Mouse (Mus musculus) limb, embryonic 10.5 days (tissue): ENCODE data around the gene Zfp169. TPM values are rescaled to one million over a fixed set of nuclear protein-coding genes. Genes with fewer than 3 reads are reported as not detected.

Experiments
- DNase-seq: peaks from one replicate; pipeline ENCODE4 v3.0.0-alpha.2; 2017; ENCODE audit warnings: low spot score
- H3K27ac ChIP-seq: fragments of 300-500 bp; sonication (generic); 2 replicates; pipeline ENCODE4 v1.5.1; 2016; ENCODE audit warnings: mild to moderate bottlenecking
- H3K27me3 ChIP-seq: fragments of 300-500 bp; sonication (generic); 2 replicates; pipeline ENCODE4 v1.6.1; 2016; ENCODE audit warnings: low read depth, mild to moderate bottlenecking; ENCODE audit not compliant: poor library complexity, severe bottlenecking
- H3K36me3 ChIP-seq: fragments of 300-500 bp; sonication (generic); 2 replicates; pipeline ENCODE4 v1.6.1; 2016; ENCODE audit warnings: mild to moderate bottlenecking, moderate library complexity
- H3K4me1 ChIP-seq: fragments of 300-500 bp; sonication (generic); 2 replicates; pipeline ENCODE4 v1.6.1; 2016
- H3K4me3 ChIP-seq: fragments of 300-500 bp; sonication (generic); 2 replicates; pipeline ENCODE4 v1.5.1; 2016; ENCODE audit warnings: mild to moderate bottlenecking, moderate library complexity
- H3K9me3 ChIP-seq: fragments of 300-500 bp; sonication (generic); replicated peaks from 2 replicates; pipeline ENCODE4 v1.6.1; 2016; ENCODE audit warnings: mild to moderate bottlenecking
- WGBS: fragments of 180-500 bp; shearing (Covaris S2); methylation state at CpG from one replicate; pipeline ENCODE4 v1.1.7; 2016; 5-methylcytosine and 5-hydroxymethylcytosine counted together
- polyA plus RNA-seq: library from polyadenylated mRNA; unstranded; fragments of >200 nt; fragmentation: Nextera tagmentation; extraction: Ambion mirVana; gene quantifications from 2 replicates; pipeline ENCODE4 v1.2.1, GENCODE M21; 2016

Gene Zfp169
- 3.3 and 5.1 TPM in 2 replicates for polyA plus RNA-seq

GRCm38 (mm10) chr13:48513003-48513929 lies at the start of gene Zfp169, which contains the start of gene A830005F24Rik:
Zfp169 (minus strand) TSS chr13:48513451.
A830005F24Rik (plus strand) TSS chr13:48513570.
- 4% methylated on average over 34 of the region's 34 CpGs for WGBS
- no peaks in the 10 kb centered on the region for H3K27me3 ChIP-seq
- peaks cover 10% of the 10 kb centered on the region for H3K4me1 ChIP-seq
- peak; percentile 82 for DNase-seq
- H3K36me3 ChIP-seq: 0 out of 2 replicates have a peak, but pooled peaks cover 2% of the 10 kb centered on the region
- H3K9me3 ChIP-seq: no peaks in the 10 kb centered on the region
- peak within 1 kb of the TSS; percentile 87 for H3K4me3 ChIP-seq
- peak within 1 kb of the TSS; percentile 87 for H3K27ac ChIP-seq

- Histone ChIP-seq H3K4me1 (peaks cover 6% of the 10 kb centered on the region), H3K27me3 (no peaks in the 10 kb centered on the region), H3K27ac (no peak overlapping the region), H3K9me3 (no peaks in the 10 kb centered on the region), H3K4me3 (no peak overlapping the region), H3K36me3 (no peaks in the 10 kb centered on the region)
- DNase-seq: no peak
- WGBS: 88% methylated on average over 5 of the region's 5 CpGs
These were observed 49.1 kb upstream of the Zfp169 start for GRCm38 (mm10) chr13:48562336-48562735.

GRCm38 (mm10) chr13:48561481-48561880 lies 48.2 kb upstream of the Zfp169 start:
- WGBS: 84% methylated on average over 2 of the region's 2 CpGs

GRCm38 (mm10) chr13:48555976-48556375 lies 42.7 kb upstream of the Zfp169 start:
- Histone ChIP-seq H3K9me3 (no peaks in the 10 kb centered on the region), H3K4me1 (peaks cover 8% of the 10 kb centered on the region), H3K36me3 (no peaks in the 10 kb centered on the region), H3K27ac (no peak overlapping the region), H3K27me3 (no peaks in the 10 kb centered on the region), H3K4me3 (no peak overlapping the region)
- no peak for DNase-seq
- WGBS: 95% methylated on average over 1 of the region's 1 CpGs

More at GRCm38 (mm10) chr13:48561481-48561880, 48.2 kb upstream of the Zfp169 start:
- Histone ChIP-seq H3K4me1 (peaks cover 6% of the 10 kb centered on the region), H3K4me3 (no peak overlapping the region), H3K27me3 (no peaks in the 10 kb centered on the region), H3K9me3 (no peaks in the 10 kb centered on the region), H3K36me3 (no peaks in the 10 kb centered on the region), H3K27ac (no peak overlapping the region)
- DNase-seq: no peak

- Histone ChIP-seq H3K27me3 (no peaks in the 10 kb centered on the region), H3K4me1 (peaks cover 8% of the 10 kb centered on the region), H3K27ac (no peak overlapping the region), H3K4me3 (no peak overlapping the region), H3K9me3 (no peaks in the 10 kb centered on the region), H3K36me3 (no peaks in the 10 kb centered on the region)
- no peak for DNase-seq
- WGBS: 79% methylated on average over 1 of the region's 1 CpGs
These were observed 41.3 kb upstream of the Zfp169 start for GRCm38 (mm10) chr13:48554552-48554951.

GRCm38 (mm10) chr13:48553511-48553910 lies 40.3 kb upstream of the Zfp169 start:
- Histone ChIP-seq H3K4me1 (peaks cover 8% of the 10 kb centered on the region), H3K4me3 (no peak overlapping the region), H3K9me3 (no peaks in the 10 kb centered on the region), H3K27ac (no peak overlapping the region), H3K36me3 (no peaks in the 10 kb centered on the region), H3K27me3 (no peaks in the 10 kb centered on the region)
- WGBS: 89% methylated on average over 5 of the region's 5 CpGs
- no peak for DNase-seq

GRCm38 (mm10) chr13:48552181-48553090 lies 39.2 kb upstream of the Zfp169 start:
- Histone ChIP-seq H3K4me1 (peaks cover 8% of the 10 kb centered on the region), H3K36me3 (no peaks in the 10 kb centered on the region), H3K27me3 (no peaks in the 10 kb centered on the region), H3K9me3 (no peaks in the 10 kb centered on the region), H3K27ac (no peak overlapping the region; the same call in 1 of the 2 replicates), H3K4me3 (no peak overlapping the region)
- DNase-seq: no peak
- WGBS: 86% methylated on average over 21 of the region's 21 CpGs

- no peak for DNase-seq
- 95% methylated on average over 5 of the region's 5 CpGs for WGBS
These were observed 35.0 kb upstream of the Zfp169 start for GRCm38 (mm10) chr13:48548296-48548695.

GRCm38 (mm10) chr13:48547623-48548022 lies 34.4 kb upstream of the Zfp169 start:
- Histone ChIP-seq H3K27me3 (no peaks in the 10 kb centered on the region), H3K4me1 (peaks cover 23% of the 10 kb centered on the region), H3K27ac (no peak overlapping the region), H3K4me3 (no peak overlapping the region), H3K36me3 (no peaks in the 10 kb centered on the region), H3K9me3 (no peaks in the 10 kb centered on the region)
- DNase-seq: no peak
- WGBS: 93% methylated on average over 6 of the region's 6 CpGs

More at GRCm38 (mm10) chr13:48548296-48548695, 35.0 kb upstream of the Zfp169 start:
- H3K4me3 ChIP-seq: no peak overlapping the region
- H3K27ac ChIP-seq: no peak overlapping the region
- H3K9me3 ChIP-seq: no peaks in the 10 kb centered on the region
- H3K36me3 ChIP-seq: no peaks in the 10 kb centered on the region
- H3K4me1 ChIP-seq: peaks cover 26% of the 10 kb centered on the region
- H3K27me3 ChIP-seq: no peaks in the 10 kb centered on the region

GRCm38 (mm10) chr13:48546330-48546917 lies 33.2 kb upstream of the Zfp169 start:
- Histone ChIP-seq H3K4me1 (peaks cover 18% of the 10 kb centered on the region), H3K27me3 (no peaks in the 10 kb centered on the region), H3K27ac (peak overlapping the region; percentile 100), H3K36me3 (no peaks in the 10 kb centered on the region), H3K4me3 (peak overlapping the region; percentile 81), H3K9me3 (no peaks in the 10 kb centered on the region)
- DNase-seq: peak; percentile 98
- WGBS: under 1% methylated on average over 72 of the region's 72 CpGs

GRCm38 (mm10) chr13:48545476-48546281 lies 32.4 kb upstream of the Zfp169 start:
- DNase-seq: peak; percentile 99
- Histone ChIP-seq H3K4me1 (peaks cover 18% of the 10 kb centered on the region), H3K27ac (peak overlapping the region; percentile 100), H3K27me3 (no peaks in the 10 kb centered on the region), H3K4me3 (peak overlapping the region; percentile 81), H3K36me3 (no peaks in the 10 kb centered on the region), H3K9me3 (no peaks in the 10 kb centered on the region)
- 1% methylated on average over 60 of the region's 72 CpGs for WGBS

- peak overlapping the region; percentile 100 for H3K27ac ChIP-seq
- 47% methylated on average over 4 of the region's 4 CpGs for WGBS
These were observed 31.6 kb upstream of the Zfp169 start for GRCm38 (mm10) chr13:48544867-48545266.

More at GRCm38 (mm10) chr13:48544867-48545266, 31.6 kb upstream of the Zfp169 start:
- DNase-seq: no peak
- H3K4me1 ChIP-seq: peaks cover 18% of the 10 kb centered on the region
- peak overlapping the region; percentile 81 for H3K4me3 ChIP-seq
- H3K36me3 ChIP-seq: no peaks in the 10 kb centered on the region
- no peaks in the 10 kb centered on the region for H3K9me3 ChIP-seq
- H3K27me3 ChIP-seq: no peaks in the 10 kb centered on the region
